Comparison of ENCODE assay signal across 24 mouse cellular contexts in the genomic region with DNA sequence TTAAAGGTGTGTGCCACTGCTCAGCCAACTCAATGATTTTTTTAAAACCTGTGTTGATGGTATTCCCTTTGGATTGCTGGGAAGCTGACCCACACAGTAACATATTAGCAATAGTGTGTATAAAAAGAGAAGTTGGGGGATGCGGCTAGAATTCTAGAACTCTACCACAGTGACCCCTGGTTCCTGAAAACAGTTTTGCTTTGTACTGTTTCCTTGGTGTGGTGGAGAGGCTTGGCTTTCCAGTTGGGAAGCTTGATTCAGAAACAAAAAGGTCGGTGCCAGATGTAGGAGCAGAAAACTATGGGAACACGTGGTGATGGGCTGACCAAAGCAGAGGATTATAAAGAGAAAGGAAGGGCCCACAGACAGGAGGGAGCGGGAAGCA. TPM values are rescaled to one million over a fixed set of nuclear protein-coding genes. Genes with fewer than 3 reads are reported as not detected.
"Had no signal": no experiment of that assay in that cellular context is flagged by ENCODE, and none has a peak within 500 bp of the region (broad histone marks: within the 10 kb centered on the region; RNA-seq: fewer than 3 reads in every experiment).

No protein-coding gene starts in this region.

- ATAC-seq: liver, postnatal 0 days; midbrain, embryonic 13.5 days; midbrain, embryonic 16.5 days had no signal

- H3K4me1 ChIP-seq: kidney, embryonic 15.5 days; limb, embryonic 12.5 days; limb, embryonic 15.5 days; megakaryocyte, embryonic 14.5 days; midbrain, embryonic 10.5 days; midbrain, embryonic 13.5 days; neural tube, embryonic 13.5 days had no signal

- H3K27ac ChIP-seq: kidney, embryonic 15.5 days; limb, embryonic 12.5 days; limb, embryonic 15.5 days; liver, embryonic 14.5 days; lung, embryonic 15.5 days; midbrain, embryonic 10.5 days; midbrain, embryonic 13.5 days; neural tube, embryonic 13.5 days; stomach, postnatal 0 days had no signal

- H3K27me3 ChIP-seq: kidney, embryonic 15.5 days; limb, embryonic 12.5 days; limb, embryonic 15.5 days; lung, embryonic 15.5 days; midbrain, embryonic 13.5 days; neural tube, embryonic 13.5 days had no signal

- H3K4me3 ChIP-seq: kidney, embryonic 15.5 days; limb, embryonic 12.5 days; limb, embryonic 15.5 days; lung, embryonic 15.5 days; megakaryocyte, embryonic 14.5 days; midbrain, embryonic 10.5 days; midbrain, embryonic 13.5 days; myocyte; neural tube, embryonic 13.5 days had no signal

- DNase-seq: kidney, adult 11 months; kidney, adult 8-10 months; kidney, postnatal 10 days; kidney, postnatal 36 days; left cerebral cortex, postnatal 4 days; liver, postnatal 0 days; lung, postnatal 10 days; lung, postnatal 4 days; retina, postnatal 1 day; right cerebral cortex, postnatal 25 days; spleen, adult 18-20 months; thymus, postnatal 36 days had no signal

RNA-seq across cellular contexts. Expression of a gene that starts 7.0 kb away (rescaled TPM):
- polyA plus RNA-seq: myocyte had no signal
